Mouse (Mus musculus) heart, embryonic 13.5 days (tissue): Measurements from ENCODE around the gene Ubqln4. TPM values are rescaled to one million over a fixed set of nuclear protein-coding genes. Genes with fewer than 3 reads are reported as not detected.

Experiments
- ATAC-seq: fragments of 200-750 bp; cut with Nextera tagmentation; 2 replicates; pipeline ENCODE4 v1.8.0; 2017; ENCODE audit warnings: moderate TSS enrichment; ENCODE audit not compliant: insufficient number of reproducible peaks, low FRiP score, low TSS enrichment; ENCODE audit errors: extremely low read depth
- H3K27ac ChIP-seq: fragments of 300-500 bp; sonication (generic); replicated peaks from 2 replicates; pipeline ENCODE4 v1.5.1; 2015; ENCODE audit warnings: moderate library complexity, mild to moderate bottlenecking, inconsistent platforms
- H3K27me3 ChIP-seq: fragments of 300-500 bp; sonication (generic); replicated peaks from 2 replicates; pipeline ENCODE4 v1.6.1; 2015; ENCODE audit warnings: mild to moderate bottlenecking, inconsistent platforms
- H3K36me3 ChIP-seq: fragments of 300-500 bp; sonication (generic); 2 replicates; pipeline ENCODE4 v1.6.1; 2015; ENCODE audit warnings: mild to moderate bottlenecking, inconsistent platforms
- H3K4me1 ChIP-seq: fragments of 300-500 bp; sonication (generic); 2 replicates; pipeline ENCODE4 v1.6.1; 2015; ENCODE audit warnings: inconsistent platforms
- H3K4me2 ChIP-seq: fragments of 300-500 bp; sonication (generic); 2 replicates; pipeline ENCODE4 v1.6.1; 2015; ENCODE audit warnings: inconsistent platforms, mild to moderate bottlenecking, moderate library complexity
- H3K4me3 ChIP-seq: fragments of 300-500 bp; sonication (generic); 2 replicates; pipeline ENCODE4 v1.5.1; 2015; ENCODE audit warnings: moderate library complexity, mild to moderate bottlenecking, inconsistent platforms
- H3K9ac ChIP-seq: fragments of 300-500 bp; sonication (generic); 2 replicates; pipeline ENCODE4 v1.6.1; 2015; ENCODE audit warnings: inconsistent platforms, mild to moderate bottlenecking, moderate library complexity
- H3K9me3 ChIP-seq: fragments of 300-500 bp; sonication (generic); 2 replicates; pipeline ENCODE4 v1.6.1; 2016; ENCODE audit warnings: inconsistent platforms
- WGBS: fragments of 180-500 bp; shearing (Covaris S2); methylation state at CpG from one replicate; pipeline ENCODE4 v1.1.7; 2015; ENCODE audit warnings: mixed read lengths; 5-methylcytosine and 5-hydroxymethylcytosine counted together
- polyA plus RNA-seq: library from polyadenylated mRNA; unstranded; fragments of >200 nt; fragmentation: Nextera tagmentation; extraction: Ambion mirVana; gene quantifications from 2 replicates; pipeline ENCODE4 v1.2.1, GENCODE M21; 2015

The Ubqln4 gene
- polyA plus RNA-seq, 1 experiment from 2014 or later, result 34.1 TPM

- H3K4me2 ChIP-seq, result no peak overlapping the region
- H3K27me3 ChIP-seq, result no peaks in the 10 kb centered on the region
- H3K4me1 ChIP-seq, result peaks cover 55% of the 10 kb centered on the region
- no peaks in the 10 kb centered on the region for H3K9me3 ChIP-seq
- H3K36me3 ChIP-seq, result no peaks in the 10 kb centered on the region
- peak overlapping the region; percentile 54; the same call in 1 of the 2 replicates for H3K9ac ChIP-seq
- peak overlapping the region; percentile 73; the same call in 1 of the 2 replicates for H3K27ac ChIP-seq
- 72% methylated on average over 7 of the region's 7 CpGs for WGBS
- H3K4me3 ChIP-seq, result no peak overlapping the region
- no peak for ATAC-seq
Observed at GRCm38 (mm10) chr3:88513546-88514115, 39.9 kb upstream of the Ubqln4 start.

- no peak overlapping the region for H3K27ac ChIP-seq
- no peak overlapping the region for H3K9ac ChIP-seq
- 68% methylated on average over 10 of the region's 10 CpGs for WGBS
- peaks cover 50% of the 10 kb centered on the region for H3K4me1 ChIP-seq
- ATAC-seq, result no peak
- no peak overlapping the region for H3K4me2 ChIP-seq
- no peaks in the 10 kb centered on the region for H3K36me3 ChIP-seq
- no peaks in the 10 kb centered on the region for H3K27me3 ChIP-seq
- H3K4me3 ChIP-seq, result no peak overlapping the region
- no peaks in the 10 kb centered on the region for H3K9me3 ChIP-seq
Observed at GRCm38 (mm10) chr3:88514231-88515094, 39.1 kb upstream of the Ubqln4 start.

DNA sequence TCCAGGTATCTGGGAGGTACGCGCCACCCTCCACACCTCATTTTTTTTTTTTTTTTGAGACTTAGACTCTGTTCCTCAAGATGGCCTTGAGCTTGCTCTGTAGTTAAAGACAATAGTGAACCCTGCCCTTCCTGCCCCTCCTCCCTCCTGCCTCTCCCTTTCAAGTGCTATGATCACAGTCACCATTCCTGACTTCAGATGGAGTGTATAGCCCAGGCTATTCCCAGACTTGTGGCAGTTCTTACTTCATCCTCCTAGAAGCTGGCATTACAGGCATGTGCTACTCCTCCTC lies 38.5 kb upstream of the Ubqln4 start:
- no peak overlapping the region for H3K27ac ChIP-seq
- 100% methylated on average over 2 of the region's 2 CpGs for WGBS
- no peak overlapping the region for H3K4me2 ChIP-seq
- H3K4me3 ChIP-seq, result no peak overlapping the region
- H3K9me3 ChIP-seq, result no peaks in the 10 kb centered on the region
- H3K27me3 ChIP-seq, result 0 out of 2 replicates have a peak, but pooled peaks cover under 1% of the 10 kb centered on the region
- no peak for ATAC-seq
- H3K36me3 ChIP-seq, result no peaks in the 10 kb centered on the region
- no peak overlapping the region for H3K9ac ChIP-seq
- peaks cover 47% of the 10 kb centered on the region for H3K4me1 ChIP-seq

DNA sequence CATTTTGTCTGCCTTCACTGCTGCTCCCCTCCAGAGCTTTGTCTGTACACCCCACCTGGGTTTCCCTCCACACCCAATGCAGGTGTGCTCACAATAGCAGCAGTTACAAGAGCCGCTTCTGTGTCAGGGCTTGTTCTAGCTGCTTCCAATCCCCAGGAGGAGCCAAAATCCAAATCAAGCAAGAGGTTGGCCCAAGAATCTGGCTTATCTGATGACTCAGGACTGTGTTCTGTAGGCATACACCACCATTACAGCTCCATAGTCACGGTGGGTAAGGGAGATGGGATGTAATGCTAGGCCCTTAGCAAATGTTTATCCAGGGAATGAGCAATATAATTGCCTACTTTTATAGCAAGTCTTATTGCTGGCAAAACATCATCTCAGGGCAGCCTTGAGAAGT lies 37.2 kb upstream of the Ubqln4 start:
- Histone ChIP-seq H3K4me2 (no peak overlapping the region), H3K36me3 (no peaks in the 10 kb centered on the region), H3K9ac (no peak overlapping the region), H3K4me1 (peaks cover 35% of the 10 kb centered on the region), H3K27ac (no peak overlapping the region), H3K9me3 (no peaks in the 10 kb centered on the region), H3K27me3 (0 out of 2 replicates have a peak, but pooled peaks cover 3% of the 10 kb centered on the region), H3K4me3 (no peak overlapping the region)
- ATAC-seq, result no peak
- WGBS, result 74% methylated on average over 2 of the region's 2 CpGs

DNA sequence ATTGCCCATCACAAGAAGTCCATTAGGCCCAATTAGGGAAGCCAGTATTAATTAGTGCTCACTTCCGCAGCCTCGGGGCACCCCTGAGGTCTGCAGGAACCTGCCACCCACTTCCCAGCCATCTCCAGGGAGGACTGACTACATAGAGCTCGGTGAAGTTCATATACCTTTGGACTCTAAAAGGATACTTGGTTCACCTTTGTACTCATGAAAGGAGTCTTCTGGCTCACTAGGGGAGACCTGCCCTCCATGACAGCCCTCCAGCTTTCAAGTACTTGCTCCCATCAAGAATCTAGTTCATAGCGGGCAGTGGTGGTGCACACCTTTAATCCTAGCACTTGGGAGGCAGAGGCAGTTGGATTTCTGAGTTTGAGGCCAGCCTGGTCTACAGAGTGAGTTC lies 35.1 kb upstream of the Ubqln4 start:
- no peak for ATAC-seq
- Histone ChIP-seq H3K4me2 (no peak overlapping the region), H3K9ac (no peak overlapping the region), H3K27ac (no peak overlapping the region), H3K9me3 (no peaks in the 10 kb centered on the region), H3K4me3 (no peak overlapping the region), H3K36me3 (peaks cover 9% of the 10 kb centered on the region; the same call in 1 of the 2 replicates), H3K27me3 (0 out of 2 replicates have a peak, but pooled peaks cover 3% of the 10 kb centered on the region), H3K4me1 (peaks cover 15% of the 10 kb centered on the region)
- WGBS, result 85% methylated on average over 4 of the region's 4 CpGs

- Histone ChIP-seq H3K27me3 (0 out of 2 replicates have a peak, but pooled peaks cover 3% of the 10 kb centered on the region), H3K4me2 (no peak overlapping the region), H3K9ac (no peak overlapping the region), H3K27ac (no peak overlapping the region), H3K4me1 (0 out of 2 replicates have a peak, but pooled peaks cover 2% of the 10 kb centered on the region), H3K4me3 (no peak overlapping the region), H3K9me3 (no peaks in the 10 kb centered on the region), H3K36me3 (peaks cover 25% of the 10 kb centered on the region)
- no peak for ATAC-seq
- WGBS, result 76% methylated on average over 2 of the region's 2 CpGs
Observed at GRCm38 (mm10) chr3:88520078-88520477, 33.5 kb upstream of the Ubqln4 start.

GRCm38 (mm10) chr3:88521156-88521555 lies 32.4 kb upstream of the Ubqln4 start:
- WGBS, result 82% methylated on average over 6 of the region's 6 CpGs
- H3K4me2 ChIP-seq, result no peak overlapping the region
- peaks cover 28% of the 10 kb centered on the region for H3K36me3 ChIP-seq

DNA sequence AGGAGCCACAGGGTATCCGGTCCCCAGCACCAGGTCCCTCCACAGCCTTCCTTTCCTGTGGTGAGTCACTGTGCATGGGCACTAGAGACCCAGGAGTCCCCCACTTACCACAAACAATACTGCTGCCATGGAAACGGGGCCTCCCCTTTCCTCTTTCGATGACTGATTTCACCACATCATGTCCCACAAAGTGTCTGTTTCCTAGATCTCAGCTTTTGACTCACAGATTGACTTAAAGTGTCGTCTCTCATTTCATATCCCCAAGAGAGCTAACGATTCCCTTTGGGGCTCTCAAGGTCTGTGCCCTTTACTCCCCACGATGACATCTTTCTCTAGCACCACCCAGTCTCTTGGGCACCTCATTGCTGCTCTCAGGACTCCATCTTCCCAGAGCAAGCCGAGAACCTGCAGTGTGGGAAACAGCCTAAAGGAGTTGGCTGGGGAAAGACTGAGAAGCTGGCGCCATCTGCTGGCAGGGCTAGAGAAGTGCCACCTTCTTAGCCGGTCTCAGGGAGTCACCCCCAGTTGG lies 31.7 kb upstream of the Ubqln4 start:
- Histone ChIP-seq H3K9ac (no peak overlapping the region), H3K9me3 (no peaks in the 10 kb centered on the region), H3K27ac (no peak overlapping the region), H3K36me3 (peaks cover 28% of the 10 kb centered on the region), H3K4me2 (no peak overlapping the region), H3K27me3 (0 out of 2 replicates have a peak, but pooled peaks cover 3% of the 10 kb centered on the region), H3K4me1 (peaks cover 13% of the 10 kb centered on the region), H3K4me3 (no peak overlapping the region)
- no peak; the same call in 1 of the 2 replicates for ATAC-seq
- WGBS, result 28% methylated on average over 9 of the region's 9 CpGs

More at GRCm38 (mm10) chr3:88521156-88521555, 32.4 kb upstream of the Ubqln4 start:
- Histone ChIP-seq H3K9ac (no peak overlapping the region), H3K4me3 (no peak overlapping the region), H3K27ac (no peak overlapping the region), H3K9me3 (no peaks in the 10 kb centered on the region), H3K27me3 (0 out of 2 replicates have a peak, but pooled peaks cover 3% of the 10 kb centered on the region), H3K4me1 (peaks cover 7% of the 10 kb centered on the region)
- no peak for ATAC-seq

DNA sequence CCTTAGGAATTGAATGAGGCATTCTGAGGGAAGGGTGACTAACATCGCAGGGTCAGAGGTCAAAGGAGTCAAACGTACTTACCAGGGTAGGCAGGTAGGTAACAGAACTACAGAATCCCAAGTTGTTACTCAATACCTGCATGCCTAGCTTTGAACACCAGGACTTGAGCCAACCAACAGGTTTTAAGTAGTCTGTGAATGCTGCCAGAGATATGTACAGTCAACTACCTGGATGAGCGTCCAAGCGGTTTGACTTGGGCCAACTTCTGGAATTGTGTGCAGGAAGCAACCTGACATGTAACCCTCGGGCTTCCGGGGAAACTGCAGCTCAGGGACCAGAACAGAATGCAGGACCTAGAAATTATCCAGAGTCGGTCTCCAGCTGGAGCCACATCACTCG lies 30.5 kb upstream of the Ubqln4 start:
- Histone ChIP-seq H3K9me3 (no peaks in the 10 kb centered on the region), H3K27ac (no peak overlapping the region), H3K36me3 (peaks cover 28% of the 10 kb centered on the region), H3K9ac (no peak overlapping the region), H3K4me1 (peaks cover 25% of the 10 kb centered on the region), H3K4me3 (no peak overlapping the region), H3K27me3 (0 out of 2 replicates have a peak, but pooled peaks cover 3% of the 10 kb centered on the region), H3K4me2 (no peak overlapping the region)
- ATAC-seq, result no peak
- 81% methylated on average over 8 of the region's 8 CpGs for WGBS

GRCm38 (mm10) chr3:88525021-88525420 lies 28.5 kb upstream of the Ubqln4 start:
- H3K4me2 ChIP-seq, result no peak overlapping the region
- H3K27ac ChIP-seq, result no peak overlapping the region
- no peak for ATAC-seq
- 86% methylated on average over 5 of the region's 5 CpGs for WGBS
- H3K4me3 ChIP-seq, result no peak overlapping the region
- H3K36me3 ChIP-seq, result peaks cover 28% of the 10 kb centered on the region
- 0 out of 2 replicates have a peak, but pooled peaks cover 3% of the 10 kb centered on the region for H3K27me3 ChIP-seq
- H3K9me3 ChIP-seq, result no peaks in the 10 kb centered on the region
- peaks cover 44% of the 10 kb centered on the region for H3K4me1 ChIP-seq
- no peak overlapping the region for H3K9ac ChIP-seq
